Mouse (Mus musculus): ENCODE measurements at regions not wholly inside any gene's neighbourhood (a gene's known extent, or its start where the extent isn't known, plus 50 kb on each side); places are given as distances from the start of the nearest gene placed in this dataset.
"Not testable (repeated sequence)": the region's sequence is repeated elsewhere in the genome, so short reads cannot be mapped to it uniquely, and the experiment has no call there.

DNA sequence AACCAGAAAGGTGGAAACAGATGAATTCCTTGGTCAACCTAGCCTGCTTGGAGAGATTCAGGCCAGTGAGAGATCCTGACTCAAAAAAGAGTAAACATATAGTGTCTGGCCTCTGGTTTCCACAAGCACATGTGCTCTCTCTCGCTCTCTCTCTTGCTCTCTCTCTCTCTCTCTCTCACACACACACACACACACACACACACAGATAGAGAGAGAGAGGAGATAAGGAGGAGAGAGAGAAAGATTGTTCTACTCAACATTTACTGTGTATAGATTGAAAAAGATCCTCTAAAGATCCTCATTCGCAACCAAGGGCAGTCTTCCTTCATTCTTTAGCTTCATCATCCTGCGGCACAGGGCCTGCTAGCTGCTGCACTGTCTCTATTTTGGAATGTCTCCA lies 54.9 kb upstream of the Cdyl start:
- no peaks in the 10 kb centered on the region for H3K27me3 ChIP-seq (ENCODE audit: insufficient read depth, low read length)
- TF ChIP-seq CTCF (conservative IDR thresholded peaks at IDR 0.05; ENCODE audit: low read length) (no peak), NANOG (IDR thresholded peaks at IDR 0.05; ENCODE audit: borderline replicate concordance, low read length) (no peak), POU5F1 (IDR thresholded peaks at IDR 0.05; ENCODE audit: borderline replicate concordance, low read length) (no peak)
- H3K4me1 ChIP-seq (replicated peaks; ENCODE audit: low read depth, low read length) = no peaks in the 10 kb centered on the region
- no peak overlapping the region for H3K4me3 ChIP-seq (replicated peaks; ENCODE audit: low read length)
- H3K9me3 ChIP-seq (ENCODE audit: low read length) = no peaks in the 10 kb centered on the region; the same call in 1 of the 2 replicates
- H3K36me3 ChIP-seq (ENCODE audit: insufficient read depth, low read length) = no peaks in the 10 kb centered on the region

DNA sequence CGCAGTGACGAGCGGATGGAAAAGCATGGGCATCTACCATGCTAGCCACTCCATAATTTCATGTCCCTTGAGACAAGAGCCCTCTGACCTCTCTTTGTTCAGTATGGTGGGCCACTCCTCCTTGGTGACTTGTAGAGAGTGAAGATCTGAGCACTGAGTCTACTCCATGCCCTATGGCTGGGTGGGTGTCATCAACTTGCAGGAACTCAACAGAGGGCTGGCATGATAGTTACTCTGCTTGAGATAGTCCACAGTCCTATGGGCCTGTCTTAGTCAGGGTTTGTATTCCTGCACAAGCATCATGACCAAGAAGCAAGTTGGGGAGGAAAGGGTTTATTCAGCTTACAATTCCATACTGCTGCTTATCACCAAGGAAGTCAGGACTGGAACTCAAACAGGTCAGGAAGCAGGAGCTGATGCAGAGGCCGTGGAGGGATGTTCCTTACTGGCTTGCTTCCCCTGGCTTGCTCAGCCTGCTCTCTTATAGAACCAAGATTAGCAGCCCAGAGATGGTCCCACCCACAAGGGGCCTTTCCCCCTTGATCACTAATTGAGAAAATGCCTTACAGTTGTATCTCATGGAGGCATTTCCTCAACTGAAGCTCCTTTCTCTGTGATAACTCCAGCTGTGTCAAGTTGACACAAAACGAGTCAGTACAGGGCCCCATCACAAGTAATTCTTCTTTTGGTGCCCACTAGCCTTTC lies 52.6 kb upstream of the Cdyl start:
- H3K36me3 ChIP-seq (ENCODE audit: insufficient read depth, low read length); H3K4me3 ChIP-seq (replicated peaks; ENCODE audit: low read length); H3K27me3 ChIP-seq (ENCODE audit: insufficient read depth, low read length); H3K4me1 ChIP-seq (replicated peaks; ENCODE audit: low read depth, low read length); H3K9me3 ChIP-seq (ENCODE audit: low read length): not testable (repeated sequence)

DNA sequence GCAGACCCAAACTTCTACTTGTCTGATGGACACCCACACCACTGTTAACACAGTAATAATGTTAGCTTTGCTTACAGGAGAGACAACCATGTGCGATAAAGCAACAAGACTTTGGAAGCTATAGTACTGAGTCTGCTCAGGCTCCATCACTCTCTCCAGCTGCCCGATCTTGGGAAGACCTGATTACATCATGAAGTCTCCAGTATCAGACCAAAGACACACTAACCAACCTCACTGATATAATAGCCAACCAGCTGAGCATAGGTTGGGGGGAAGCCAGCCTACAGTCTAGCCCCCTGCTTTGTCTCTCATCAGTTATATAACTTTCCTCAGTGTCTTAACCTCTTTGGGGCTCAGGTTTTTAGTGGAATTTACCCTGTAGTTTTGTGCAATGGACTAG lies 51.9 kb upstream of the Cdyl start:
- H3K36me3 ChIP-seq (ENCODE audit: insufficient read depth, low read length) = no peaks in the 10 kb centered on the region
- TF ChIP-seq CTCF (conservative IDR thresholded peaks at IDR 0.05; ENCODE audit: low read length) = no peak
- no peak for TF ChIP-seq NANOG (IDR thresholded peaks at IDR 0.05; ENCODE audit: borderline replicate concordance, low read length)
- no peak for TF ChIP-seq POU5F1 (IDR thresholded peaks at IDR 0.05; ENCODE audit: borderline replicate concordance, low read length)
- no peaks in the 10 kb centered on the region for H3K4me1 ChIP-seq (replicated peaks; ENCODE audit: low read depth, low read length)
- H3K9me3 ChIP-seq (ENCODE audit: low read length) = no peaks in the 10 kb centered on the region
- H3K27me3 ChIP-seq (ENCODE audit: insufficient read depth, low read length) = no peaks in the 10 kb centered on the region
- H3K4me3 ChIP-seq (replicated peaks; ENCODE audit: low read length) = no peak overlapping the region
